Mouse (Mus musculus) gastrocnemius, postnatal 14 days (tissue): ENCODE measurements around the gene Mettl22. TPM values are rescaled to one million over a fixed set of nuclear protein-coding genes. Genes with fewer than 3 reads are reported as not detected.

Experiments used
- DNase-seq: peaks from one replicate; pipeline ENCODE4 v3.0.0; 2021; ENCODE audit warnings: mixed read lengths
- intact Hi-C: fragments of 180-260 bp; cut with DNase I; formaldehyde crosslinking; loops from one replicate; pipeline ENCODE4 v1.15.1; 2025; ENCODE audit warnings: low total_unique reads
- total RNA-seq, 2 experiments: library from RNA; stranded (reverse); gene quantifications; 2 replicates each; pipeline ENCODE4 v1.2.3; 2021

The Mettl22 gene
- total RNA-seq, 2 experiments from 2014 or later, result 61.1 to 67.3 TPM

DNA sequence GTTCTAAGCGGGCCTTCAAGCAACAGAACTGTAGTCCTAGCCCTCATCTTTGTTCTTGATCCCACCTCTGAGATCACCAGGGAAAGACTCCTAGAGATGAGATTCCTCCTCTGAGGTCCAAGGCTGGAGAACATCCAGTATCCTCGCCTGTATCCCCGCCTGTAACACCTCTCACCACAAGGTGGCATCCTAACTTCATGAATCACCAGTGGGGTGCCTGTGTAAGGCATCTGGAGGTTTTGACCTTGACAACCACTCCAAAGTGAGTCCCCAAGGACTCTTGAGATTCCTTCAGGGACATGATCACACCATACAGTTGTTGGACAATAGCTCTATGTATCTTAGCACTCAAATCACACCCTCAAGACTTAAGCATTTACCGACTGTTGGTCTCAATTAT, 23.7 kb downstream of the Mettl22 start:
- intact Hi-C loops, result loop anchor here (10.0 kb wide), 1 partner anchor 151 kb away; no protein-coding TSS in a partner anchor
- peak; percentile 58 for DNase-seq

DNA sequence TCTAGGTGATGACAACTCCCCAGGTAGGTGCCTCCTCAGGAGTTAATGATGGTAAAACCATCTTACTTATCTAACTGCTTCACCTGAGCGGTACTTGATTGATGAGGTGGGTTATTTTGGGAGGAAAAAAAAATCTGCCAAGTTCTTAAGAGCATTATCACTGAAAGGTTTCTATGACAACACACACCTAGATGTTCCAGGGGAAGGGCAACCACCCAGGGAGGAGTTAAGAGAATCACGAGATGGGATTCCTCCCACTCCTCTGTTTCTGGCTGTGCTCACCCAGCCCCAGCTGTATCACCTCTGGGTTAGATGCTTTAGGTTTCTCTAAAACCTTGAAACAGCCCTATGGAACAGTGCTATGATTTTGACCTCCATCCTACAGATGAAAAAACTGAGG, 26.4 kb downstream of the Mettl22 start:
- DNase-seq, result no peak
- intact Hi-C loops, result loop anchor here (10.0 kb wide), 1 partner anchor 148 kb away; no protein-coding TSS in a partner anchor

DNA sequence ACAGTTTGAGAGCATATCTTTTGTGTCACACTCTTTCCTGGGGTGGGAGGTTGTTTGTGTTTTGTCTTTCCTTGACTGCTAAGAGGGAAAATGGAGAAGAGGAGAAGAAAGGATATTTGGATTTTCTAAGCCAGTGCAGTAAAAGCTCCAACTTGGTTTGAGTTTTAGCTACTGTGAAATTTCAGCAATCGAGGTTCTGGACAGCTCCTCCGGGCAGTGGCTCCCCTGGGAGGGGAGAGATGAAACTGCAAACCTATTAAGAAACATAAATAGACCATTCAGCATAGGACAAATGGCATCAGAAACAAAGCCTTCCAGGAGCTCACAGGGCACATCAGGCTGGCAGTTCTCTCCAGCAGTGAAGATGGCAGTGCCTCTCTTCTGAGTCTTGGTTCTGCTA, 33.7 kb downstream of the Mettl22 start:
- intact Hi-C loops, result no loop called here
- DNase-seq, result no peak

DNA sequence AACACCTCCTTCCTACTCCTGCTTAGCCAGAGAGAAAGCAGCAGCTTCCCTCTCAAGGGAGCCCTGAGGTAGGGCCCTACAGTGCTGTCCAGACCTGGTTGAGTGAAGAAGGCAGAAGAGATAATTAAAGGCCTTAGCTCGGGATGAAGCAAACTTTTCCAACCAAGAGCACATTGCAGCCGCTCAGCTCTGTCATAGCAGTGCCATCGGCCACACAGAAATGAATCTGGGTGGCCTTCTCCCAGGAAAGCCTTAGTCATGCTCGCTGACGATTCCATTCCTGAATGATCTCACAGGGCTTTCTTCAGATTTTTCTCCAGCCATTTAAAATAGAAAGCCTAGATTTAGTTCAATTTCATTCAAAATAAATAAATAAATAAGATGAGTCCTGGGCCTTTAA, 39.3 kb downstream of the Mettl22 start:
- intact Hi-C loops, result no loop called here
- no peak for DNase-seq

DNA sequence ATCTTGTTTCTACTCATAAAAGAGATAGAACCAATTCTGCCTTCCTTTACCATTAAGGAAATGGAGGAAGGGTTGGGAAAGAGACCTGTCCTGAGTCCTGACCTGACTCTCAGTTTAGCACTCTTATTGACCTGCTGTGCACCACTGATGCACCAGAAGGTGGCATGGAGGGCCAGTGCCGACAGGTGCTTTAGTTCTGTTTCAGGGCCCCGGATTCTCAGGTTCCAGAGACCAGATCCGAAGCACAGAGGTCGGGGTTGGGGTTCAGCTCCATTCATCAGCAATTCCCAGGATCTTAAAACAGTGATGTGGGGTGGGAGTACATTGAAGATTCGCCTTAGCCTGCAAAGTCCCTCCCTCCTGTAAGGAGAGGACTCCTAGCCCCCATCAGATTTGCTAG, 42.2 kb downstream of the Mettl22 start:
- intact Hi-C loops, result no loop called here

DNA sequence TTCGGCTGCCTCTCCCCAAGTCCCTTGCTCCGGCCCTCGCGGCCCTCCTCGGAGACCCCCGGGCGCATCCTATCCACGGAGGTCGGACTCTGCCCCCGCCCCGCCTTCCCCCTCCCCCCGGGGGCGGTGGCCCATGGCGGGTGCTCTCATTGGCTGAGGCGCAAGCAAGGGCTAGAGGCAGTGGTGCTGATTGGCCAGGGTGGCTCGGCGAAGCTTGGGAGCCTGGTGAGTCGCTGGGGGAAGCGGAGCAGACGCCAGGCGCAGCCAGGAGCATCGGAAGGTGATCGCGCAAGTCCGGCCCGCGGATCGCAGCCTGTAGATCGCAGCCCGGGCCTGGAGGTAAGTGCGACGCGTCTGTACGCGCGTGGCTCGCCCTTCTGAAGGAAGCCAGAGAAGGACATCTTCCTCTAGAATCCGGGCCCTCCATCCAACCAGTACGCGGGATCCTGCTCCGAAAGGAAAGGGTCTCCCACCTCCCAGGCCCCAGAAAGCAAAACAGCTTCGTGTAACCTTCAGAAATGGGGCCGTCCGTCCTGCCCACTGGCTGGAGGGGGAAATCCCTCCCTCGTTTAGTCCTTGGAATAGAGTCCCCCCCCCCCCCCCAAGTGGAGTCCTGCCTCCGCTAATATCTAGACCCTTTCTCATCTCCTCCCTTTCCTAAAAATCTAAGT, 42.8 kb downstream of the Mettl22 start, which contains the start of gene Abat:
Abat (plus strand) TSS at position 194 of the 671 bp plus-strand sequence.
- intact Hi-C loops, result no loop called here

More for the DNA sequence above, 42.2 kb downstream of the Mettl22 start:
- no peak for DNase-seq

DNA sequence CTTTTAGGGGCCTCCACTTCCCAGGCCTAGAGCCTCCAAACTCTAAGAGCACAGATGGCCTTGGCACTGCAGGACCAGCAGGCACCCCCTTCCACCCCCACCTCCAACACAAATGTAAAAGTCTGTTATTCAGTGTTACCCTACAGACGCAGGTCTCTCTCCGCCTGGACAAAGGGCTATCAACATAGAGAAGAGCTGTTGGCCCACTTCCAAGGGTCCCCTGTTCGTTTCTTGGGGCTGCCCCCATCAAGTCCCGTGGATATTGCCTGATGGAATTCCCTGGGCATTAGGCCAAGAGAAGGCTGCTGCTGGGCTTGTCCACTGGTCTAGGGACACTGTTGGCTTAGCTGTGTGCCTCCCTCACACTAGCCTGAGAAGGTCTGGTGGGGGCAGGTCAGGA, 43.6 kb downstream of the Mettl22 start:
- DNase-seq, result peak; percentile 23
- intact Hi-C loops, result no loop called here

More for the DNA sequence above, 42.8 kb downstream of the Mettl22 start, which contains the start of gene Abat:
- peak; percentile 94 for DNase-seq

DNA sequence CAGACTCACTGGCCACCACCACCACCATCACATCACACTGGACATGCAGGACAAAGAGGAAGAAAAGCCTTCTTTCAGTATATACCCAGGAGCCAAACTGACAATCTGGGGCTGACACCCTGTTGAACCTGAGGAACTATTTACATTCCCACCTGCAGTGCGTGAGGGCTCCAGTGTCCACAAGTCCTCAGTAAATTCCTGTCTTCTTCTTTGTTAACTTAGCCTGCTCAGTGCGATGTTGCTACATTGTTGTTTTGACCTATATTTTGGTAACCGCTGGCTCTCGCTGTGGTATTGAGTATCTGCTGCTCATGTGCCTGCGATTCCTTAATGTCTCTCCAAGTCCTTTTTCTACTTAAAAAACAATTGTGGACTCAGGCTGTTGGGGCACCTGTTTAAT, 49.9 kb downstream of the Mettl22 start:
- intact Hi-C loops, result no loop called here
- no peak for DNase-seq

DNA sequence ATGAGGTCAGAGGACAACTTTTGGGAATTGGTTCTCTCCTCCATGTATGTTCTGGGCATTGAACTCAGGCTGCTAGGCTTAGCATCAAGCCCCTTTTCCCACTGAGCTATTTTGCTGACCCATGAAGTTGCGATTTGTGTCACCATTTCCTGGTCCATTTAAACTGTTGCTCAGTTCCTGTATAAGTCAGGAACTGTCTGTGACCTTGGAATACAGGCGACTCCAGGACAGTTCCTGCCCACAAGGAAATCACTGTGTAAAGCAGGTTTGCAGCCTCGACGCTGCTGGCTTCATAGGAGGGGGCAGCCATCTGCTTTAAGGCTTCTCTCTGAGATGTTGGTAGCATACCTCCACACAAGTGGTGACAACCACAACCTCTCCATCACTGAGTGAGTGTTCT, 50.7 kb downstream of the Mettl22 start:
- intact Hi-C loops, result no loop called here

DNA sequence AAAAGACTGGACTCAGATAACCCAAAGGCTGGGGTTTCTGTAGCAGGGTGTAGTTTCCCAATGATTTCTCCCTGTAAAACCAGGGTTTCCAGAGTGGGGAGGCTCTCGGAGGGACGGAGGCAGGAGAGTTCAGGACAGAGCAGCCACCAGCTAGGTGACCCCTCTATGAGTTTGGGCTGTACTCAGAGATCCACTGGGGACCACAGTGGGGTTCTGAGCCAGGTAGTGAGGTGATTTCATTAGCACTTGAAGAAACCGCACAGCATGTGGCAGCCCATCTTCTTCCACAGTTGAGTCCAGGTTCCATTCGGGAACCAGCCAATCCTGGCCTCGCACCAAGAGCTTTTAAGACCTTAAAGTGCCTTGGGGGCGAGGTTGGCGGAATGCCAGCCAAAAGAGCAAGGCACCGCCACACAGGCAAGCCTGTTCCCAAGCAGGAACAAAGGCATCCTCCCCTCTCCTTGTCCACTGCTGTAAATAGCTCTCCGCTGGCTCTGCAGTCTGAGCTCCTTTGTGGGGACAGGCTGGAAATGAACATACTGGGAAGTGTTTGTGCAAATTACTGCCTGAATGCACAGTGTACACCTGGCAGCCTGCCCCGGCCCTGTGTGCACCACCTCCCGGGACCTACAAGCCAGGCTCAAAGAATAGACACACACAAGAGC, 53.0 kb downstream of the Mettl22 start:
- DNase-seq, result peak; percentile 33
- intact Hi-C loops, result no loop called here

More for the DNA sequence above, 50.7 kb downstream of the Mettl22 start:
- no peak for DNase-seq

DNA sequence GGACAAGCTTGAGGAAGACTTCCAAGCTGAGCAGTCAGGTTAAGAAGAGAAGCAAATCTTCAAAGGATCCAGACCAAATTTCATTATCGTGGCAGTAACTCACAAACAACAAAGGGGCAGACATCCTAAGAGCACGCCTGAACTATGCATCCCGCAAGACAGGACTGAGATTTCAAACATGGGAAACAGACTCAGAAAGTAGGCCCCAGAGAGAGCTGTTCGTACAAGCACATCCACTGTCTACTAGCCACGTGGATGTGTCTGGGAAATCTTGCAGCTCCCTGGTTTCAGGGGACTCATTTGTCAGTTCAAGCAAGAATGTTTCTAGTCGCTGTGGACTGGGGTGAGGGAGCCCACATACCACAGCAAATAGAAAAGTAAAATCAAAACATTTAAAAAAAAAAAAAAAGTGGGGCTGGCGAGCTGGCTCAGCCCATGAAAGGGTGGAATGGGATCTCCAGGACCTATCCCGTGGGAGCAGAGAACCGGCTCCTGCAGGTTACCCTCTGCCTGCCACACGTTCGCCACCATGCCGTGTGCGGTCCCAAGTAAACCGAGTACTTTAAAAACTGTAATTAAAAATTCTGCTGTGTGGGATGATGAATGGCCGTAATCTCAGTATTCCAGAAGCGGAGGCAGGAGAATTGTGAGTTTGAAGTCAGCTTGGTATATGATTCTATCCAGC, 53.7 kb downstream of the Mettl22 start:
- no peak for DNase-seq
- intact Hi-C loops, result no loop called here

DNA sequence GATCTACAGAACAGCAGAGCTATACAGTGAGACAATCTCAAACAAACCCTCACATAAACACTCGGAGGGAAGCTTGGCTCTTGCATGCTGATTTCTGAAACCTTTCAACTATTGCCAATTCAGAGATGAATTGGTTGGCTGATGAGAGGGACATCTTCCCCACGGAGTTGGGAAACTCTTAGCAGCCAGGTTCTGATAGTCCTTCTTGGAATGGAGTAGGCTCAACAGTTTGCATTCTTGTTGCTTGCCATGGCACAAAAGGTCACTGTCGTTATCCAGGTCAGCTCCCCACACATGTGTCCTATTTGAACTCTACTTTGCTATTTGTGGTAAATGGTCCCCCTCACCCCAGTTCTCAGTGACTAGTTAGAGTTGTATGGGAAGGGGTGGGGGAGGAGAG, 54.7 kb downstream of the Mettl22 start:
- DNase-seq, result no peak
- intact Hi-C loops, result no loop called here

DNA sequence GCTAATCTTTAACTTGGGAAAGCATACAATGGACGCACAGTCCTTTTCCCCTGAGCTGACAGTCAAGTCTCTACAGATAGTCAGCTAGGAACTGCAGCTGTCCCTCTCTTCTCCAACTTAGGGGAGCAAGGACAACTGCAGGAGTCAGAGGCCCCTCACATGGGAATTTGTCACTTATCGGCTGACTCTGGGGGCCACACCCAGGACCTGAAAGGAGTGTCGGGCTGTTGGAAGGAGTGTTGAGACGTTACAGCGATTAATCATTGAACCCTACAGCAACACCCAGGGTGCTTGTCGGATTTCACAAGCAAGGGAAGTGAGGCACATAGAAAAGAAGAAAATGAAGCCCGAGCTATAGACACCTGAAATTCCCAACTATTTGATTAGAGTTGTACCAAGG, 55.3 kb downstream of the Mettl22 start:
- intact Hi-C loops, result no loop called here
- no peak for DNase-seq

DNA sequence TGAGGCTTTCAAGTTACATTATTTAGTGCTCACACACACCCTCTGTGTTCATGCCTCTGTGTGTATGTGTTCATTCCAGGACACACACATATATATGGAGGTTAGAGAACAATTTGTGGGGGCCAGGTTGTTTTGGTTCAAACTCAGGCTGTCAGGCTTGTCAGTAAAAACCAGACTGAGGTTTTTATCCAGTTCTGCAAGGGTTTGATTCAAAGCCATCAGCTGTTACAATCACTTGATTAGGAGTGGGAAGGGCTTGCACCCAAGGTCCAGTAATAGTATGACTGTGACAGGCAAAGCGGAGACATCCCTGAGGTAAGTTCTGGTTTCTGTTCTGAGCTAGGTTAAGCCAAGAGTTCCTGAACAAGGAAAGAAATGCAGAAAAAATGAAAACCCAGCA, 58.8 kb downstream of the Mettl22 start:
- intact Hi-C loops, result no loop called here
- DNase-seq, result no peak

DNA sequence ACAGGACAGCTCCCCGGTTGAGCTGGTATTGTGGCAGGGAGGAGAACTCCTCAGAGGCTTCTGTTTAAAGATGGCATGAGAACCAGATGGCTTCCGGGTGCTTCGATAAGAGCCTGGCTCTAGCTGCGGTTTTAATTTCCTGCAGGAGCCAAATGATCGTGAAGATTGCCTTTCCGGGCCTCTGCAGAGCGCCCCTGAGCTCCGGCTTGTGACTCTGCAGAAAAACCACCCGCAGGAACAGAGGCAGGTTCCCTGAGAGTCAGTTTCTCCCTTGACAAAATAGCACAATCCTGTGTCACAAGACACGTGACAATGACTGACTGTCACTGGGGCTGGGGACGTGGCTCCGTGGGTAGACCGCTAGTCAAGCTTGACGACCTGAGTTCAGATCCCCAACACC, 59.4 kb downstream of the Mettl22 start:
- no peak for DNase-seq
- intact Hi-C loops, result no loop called here

DNA sequence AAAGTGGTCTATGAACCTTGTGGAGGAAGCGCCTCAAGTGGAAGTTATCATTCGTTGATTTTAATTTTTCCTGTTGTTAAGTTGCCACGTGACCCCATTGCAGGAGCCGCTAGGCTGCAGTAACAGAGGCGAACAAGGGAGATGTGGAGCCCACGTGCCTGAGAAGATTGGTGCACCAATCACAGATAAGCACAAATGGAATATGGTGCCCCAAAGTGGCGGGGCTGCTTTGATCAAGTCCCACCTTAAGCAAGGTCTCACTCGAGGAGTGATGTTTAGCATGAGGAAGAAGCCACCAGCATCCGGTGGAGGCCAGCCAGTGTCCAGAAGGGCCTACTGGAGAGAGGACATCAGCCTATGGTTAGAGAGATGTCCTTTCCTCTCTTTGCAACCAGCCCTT, 61.9 kb downstream of the Mettl22 start:
- intact Hi-C loops, result no loop called here
- no peak for DNase-seq

DNA sequence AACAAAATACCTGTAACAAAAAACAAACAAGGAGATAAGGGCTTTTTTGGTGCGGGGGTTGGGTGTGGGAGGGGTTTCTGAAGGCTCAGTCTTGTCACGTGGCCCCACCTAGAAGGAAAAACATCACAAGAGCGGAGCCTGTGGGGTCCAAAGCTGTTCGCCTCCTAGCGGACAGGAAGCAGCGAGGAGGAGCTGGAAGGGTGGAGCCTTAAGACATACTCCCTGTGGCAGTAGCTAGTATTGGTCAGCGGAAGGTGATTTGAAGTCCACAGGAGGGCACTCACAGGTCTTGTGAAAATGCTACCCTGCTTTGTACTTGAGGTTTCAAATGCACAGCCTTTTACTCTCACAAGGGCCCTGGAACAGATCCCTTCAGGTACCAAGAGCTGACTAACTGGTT, 62.3 kb downstream of the Mettl22 start:
- intact Hi-C loops, result no loop called here
- DNase-seq, result no peak

DNA sequence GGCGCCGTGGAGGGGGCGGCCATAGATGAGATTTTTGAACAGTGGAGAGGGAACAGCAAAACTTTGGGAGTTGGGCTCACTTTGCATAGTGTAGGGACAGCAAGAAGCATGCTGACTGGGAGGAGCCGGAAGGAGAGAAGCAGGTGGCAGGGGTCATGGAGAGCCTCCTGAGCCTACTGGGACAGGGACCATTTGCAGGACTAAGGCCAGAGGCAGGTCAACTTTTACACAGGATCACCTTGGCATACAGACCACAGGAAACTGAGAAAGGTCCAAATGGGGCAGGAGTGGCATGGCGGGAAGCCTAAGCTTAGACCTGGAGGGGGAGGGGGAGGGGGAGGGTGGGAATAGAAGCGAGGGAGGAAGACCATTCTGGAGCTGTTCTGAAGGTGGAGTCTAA, 62.9 kb downstream of the Mettl22 start:
- no peak for DNase-seq
- intact Hi-C loops, result no loop called here

DNA sequence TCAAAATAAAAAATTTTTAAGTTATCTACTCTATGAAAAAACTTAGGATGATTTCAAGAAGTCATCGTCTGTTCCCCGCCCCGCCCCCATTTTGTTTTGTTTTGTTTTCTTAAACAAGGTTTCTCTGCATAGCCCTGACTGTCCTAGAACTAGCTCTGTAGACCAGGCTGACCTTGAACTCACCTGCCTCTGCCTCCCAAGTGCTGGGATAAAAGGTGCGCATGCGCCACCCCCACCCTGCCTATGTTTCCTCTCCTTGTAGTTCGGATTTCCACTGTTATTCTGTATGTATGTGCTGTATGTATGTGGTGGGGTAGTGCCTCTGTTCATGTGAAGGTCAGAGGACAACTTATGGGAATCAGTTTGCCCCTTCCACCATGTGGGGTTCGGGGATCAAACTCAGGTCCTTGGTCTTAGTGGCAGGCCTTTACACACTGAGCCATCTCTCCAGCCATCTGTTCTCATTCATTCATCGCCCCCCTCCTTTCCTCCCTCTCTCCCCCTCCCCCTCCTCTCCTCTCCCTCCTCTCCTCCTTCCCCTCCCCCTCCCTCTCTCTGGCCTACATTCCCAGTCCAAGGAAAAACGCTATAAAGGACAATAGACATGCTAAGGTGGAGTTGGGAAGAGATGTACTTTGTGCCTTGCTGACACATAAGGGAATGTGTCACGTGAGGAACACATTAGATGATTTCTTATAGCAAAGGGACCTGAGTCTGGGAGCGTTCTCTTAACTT, 64.0 kb downstream of the Mettl22 start:
- no peak for DNase-seq
- intact Hi-C loops, result no loop called here

DNA sequence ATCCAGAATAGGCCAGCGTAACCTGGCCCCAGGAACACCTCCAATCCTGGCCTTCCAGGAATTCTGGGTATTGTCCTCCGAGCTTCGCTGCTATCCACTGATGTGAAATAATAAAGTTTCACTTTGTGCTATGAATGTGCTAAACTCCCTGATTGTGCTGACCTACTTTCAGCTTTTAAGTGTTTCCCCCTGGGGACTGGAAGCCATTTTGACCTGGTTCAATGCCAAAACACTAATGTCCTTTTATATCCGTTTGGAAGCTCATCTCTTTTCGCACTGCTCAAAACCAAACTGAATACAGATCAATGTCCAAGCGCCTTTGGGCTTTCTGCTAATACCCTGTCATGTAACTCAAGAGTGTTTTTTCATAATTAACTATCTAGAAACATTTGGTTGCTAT, 64.8 kb downstream of the Mettl22 start:
- intact Hi-C loops, result no loop called here
- no peak for DNase-seq
